Mouse (Mus musculus) gastrocnemius, postnatal 25 days (tissue): ENCODE results near the gene Col9a2. TPM values are rescaled to one million over a fixed set of nuclear protein-coding genes. Genes with fewer than 3 reads are reported as not detected.

Experiments used
- DNase-seq: peaks from one replicate; pipeline ENCODE4 v3.0.0; 2022
- long read RNA-seq, 2 experiments: library from polyadenylated mRNA; stranded (forward); transcript quantifications; one replicate each; pipeline ENCODE4 v2.0.0; 2021
- total RNA-seq, 2 experiments: library from RNA; stranded (reverse); gene quantifications; 1 replicate in 1 of 2; 2 replicates in 1 of 2; pipeline ENCODE4 v1.2.3; 2021

The Col9a2 gene
- under 1 TPM; 0.40 to 0.41 TPM for total RNA-seq
- long read RNA-seq, experiment 1, partial matches to known transcripts: 0 of 1 reads
- long read RNA-seq, experiment 1, other reads (novel, unspliced or antisense): 1 of 1 reads
- long read RNA-seq, experiment 2: 0 reads

DNA sequence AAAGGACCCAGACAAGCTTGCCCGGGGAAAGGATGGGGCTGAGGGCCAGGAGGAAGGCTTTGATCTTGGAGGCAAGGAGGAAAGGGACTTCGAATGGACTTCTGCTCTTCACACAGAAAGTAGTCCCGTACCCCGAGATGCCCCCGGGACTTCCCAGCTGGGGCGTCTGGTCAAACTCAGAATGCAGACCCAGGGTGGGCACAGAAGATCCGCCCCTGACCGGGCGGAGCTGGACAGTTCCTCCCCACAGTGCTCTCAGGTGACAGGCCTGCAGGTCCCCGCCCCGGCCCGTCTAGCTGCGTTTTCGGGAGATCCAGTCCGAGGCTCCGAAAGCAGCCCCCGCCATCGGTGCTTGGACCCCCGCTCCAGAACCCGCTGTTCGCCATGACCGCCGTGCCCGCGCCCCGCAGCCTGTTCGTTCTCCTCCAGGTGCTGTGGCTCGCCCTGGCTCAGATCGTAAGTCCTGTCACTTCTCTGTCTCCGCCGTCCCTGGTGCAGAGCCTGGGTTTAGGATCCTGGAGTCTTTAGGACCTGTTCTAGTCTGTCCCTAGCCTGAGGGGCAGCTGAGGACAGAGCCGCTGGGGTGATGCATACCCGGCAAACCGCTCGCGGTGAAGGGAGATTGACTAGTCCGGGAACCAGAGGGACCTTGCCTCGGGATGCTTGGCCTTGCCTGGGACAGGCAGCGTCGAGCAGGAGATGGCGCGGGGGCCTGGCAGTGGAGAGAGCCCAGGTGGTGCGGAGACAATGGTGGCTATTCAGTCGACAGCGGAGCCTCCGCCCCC, at the start of gene Col9a2:
Col9a2 (plus strand) TSS at position 55 of the 785 bp plus-strand sequence.
- DNase-seq: no peak

DNA sequence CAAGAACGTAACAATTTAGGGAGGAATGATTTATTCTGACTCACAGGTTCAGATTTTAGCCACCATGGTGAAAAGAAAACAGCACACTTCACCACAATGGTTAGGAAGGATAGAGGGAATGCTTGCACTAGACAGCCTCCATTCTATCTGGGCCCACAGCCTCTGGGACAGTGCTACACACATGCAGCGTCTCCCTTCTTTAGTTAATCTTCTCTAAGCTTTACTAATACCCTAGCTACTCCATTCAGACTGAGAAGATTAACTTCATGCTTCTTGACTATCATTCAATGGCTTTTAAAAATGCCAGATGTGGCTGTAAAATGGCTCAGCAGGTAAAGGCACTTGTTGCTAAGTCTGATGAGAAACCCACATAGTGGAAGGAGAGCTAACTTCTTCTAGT, 46.9 kb upstream of the Col9a2 start:
- DNase-seq: no peak

DNA sequence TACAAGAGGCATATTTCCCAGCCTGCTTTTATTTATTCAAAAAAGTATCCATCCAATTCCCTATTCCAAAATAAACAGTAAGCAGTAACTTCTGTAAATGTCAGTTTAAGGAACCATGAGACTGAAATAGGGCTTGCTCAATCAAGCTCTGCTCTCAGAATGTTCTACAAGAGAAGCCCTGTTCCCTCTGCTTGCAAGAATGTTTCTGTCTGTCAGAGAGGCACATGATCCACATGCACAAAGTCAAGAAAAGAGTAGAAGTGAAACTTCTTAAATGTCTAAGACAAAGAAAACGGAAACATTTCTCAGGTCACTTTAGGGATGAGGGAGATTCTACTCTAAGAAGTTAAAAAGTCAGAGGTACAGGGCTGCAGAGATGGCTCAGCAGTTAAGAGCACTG, 46.2 kb upstream of the Col9a2 start:
- DNase-seq: no peak

DNA sequence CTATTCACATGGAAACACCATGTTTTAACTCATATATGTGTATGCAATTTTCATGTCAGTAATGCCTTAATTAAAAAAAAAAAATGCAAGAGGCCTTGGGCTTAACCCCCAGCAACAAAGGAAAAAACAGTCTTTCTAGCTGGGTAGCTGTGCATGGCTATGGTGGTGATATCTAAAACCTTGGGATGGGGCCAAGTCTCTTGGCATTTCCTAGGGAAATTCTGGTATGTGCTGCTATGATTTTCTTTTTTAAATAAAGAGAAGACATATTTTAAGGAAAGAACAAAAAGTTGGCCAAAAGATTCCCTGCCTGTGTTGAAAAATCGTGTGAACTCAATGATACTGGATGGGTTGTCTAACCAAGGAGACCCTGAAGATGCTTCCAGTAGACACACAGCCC, 43.3 kb upstream of the Col9a2 start:
- no peak for DNase-seq

DNA sequence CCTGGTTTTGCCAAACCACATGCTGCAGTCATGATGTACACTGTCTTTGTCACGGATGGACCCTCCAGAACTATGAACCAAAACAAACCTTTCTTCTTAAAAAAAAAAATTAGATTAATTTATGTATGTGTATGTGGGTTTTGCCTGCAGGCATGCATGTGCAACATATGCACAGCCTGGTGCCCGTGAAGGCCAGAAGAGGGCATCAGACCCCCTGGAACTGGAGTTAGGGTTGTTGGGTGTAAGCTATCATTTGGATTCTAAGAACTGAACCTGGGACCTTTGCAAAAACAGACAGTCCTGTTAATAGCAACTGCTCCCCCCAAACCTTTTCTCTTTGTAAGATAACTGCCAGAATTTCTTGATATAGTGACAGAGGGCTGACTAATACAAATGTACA, 38.1 kb upstream of the Col9a2 start:
- no peak for DNase-seq

DNA sequence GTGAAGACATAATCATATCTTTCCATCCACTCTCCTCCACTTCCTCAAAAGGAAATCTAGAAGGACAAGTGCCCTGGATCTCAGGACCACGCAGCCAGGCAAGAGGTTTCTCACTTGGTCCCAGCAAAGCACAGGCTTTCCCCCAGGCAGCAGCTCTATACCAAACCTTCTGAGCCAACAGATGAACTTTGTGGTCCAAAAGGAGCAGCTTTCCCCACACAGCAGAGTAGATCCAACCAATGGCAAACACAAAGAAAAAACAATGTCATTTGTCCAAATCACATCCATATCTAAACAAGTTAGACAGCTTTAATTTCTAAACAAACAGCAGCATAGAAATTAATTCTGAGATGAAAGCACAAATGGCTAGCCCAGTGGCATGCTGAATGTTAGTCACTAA, 37.5 kb upstream of the Col9a2 start:
- DNase-seq: no peak

DNA sequence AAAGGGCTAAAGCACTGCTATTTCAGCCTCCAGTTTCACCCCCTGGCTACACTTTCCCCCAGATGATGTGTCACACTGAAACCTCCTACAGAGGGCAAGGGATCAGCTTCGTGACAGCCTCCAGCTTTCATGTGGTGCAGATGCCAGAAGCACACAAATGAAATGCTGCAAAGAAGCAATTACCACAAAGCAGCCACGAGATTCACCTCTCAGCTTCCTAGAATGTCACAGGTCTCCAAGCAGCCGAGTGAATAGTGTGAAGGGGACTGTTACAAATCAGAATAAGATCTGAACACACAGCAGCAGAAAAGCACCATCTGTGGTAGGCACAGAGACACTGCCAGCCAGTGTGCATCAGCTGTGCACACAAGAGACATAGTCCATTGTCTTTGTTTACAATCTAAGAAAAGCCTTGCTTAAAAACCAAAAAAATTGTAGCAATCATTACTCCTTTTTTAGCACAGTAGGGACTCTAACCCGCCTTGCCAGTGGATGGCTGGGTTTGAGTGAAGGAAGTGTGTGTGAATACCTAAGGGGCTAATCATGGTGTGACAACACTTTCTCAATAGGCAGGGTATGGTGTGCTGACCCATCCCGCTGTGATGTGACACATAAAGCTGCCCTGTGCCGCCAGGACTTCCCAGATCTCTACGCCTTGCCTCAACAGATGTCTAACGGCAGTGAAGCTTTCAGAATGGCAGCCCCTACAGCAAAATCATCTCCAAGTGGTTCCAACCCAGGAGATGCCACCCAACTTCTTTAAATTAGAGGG, 36.6 kb upstream of the Col9a2 start:
- no peak for DNase-seq

DNA sequence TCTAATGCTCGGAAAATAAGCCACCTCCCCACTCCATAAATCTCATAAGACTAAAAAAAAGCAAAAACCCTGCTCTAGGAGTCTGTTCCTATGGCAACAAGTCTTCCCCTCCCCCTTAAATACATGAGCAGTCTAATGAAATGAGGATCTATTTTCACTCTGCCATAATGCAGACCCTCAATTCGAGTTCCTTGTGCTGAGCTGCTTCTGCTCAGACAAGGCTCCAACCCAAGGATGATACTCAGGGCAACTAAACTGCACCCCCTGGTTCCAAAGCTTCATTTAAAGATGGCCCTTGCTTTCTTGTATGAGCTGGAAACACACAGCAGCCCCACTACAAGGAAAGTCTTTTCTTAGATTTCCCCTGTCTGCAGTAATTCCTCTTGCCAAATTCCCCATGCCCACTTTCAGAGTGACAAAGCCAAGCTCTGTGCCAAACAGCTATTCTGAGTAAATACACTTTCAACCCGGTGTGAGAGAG, 35.5 kb upstream of the Col9a2 start:
- DNase-seq: no peak

DNA sequence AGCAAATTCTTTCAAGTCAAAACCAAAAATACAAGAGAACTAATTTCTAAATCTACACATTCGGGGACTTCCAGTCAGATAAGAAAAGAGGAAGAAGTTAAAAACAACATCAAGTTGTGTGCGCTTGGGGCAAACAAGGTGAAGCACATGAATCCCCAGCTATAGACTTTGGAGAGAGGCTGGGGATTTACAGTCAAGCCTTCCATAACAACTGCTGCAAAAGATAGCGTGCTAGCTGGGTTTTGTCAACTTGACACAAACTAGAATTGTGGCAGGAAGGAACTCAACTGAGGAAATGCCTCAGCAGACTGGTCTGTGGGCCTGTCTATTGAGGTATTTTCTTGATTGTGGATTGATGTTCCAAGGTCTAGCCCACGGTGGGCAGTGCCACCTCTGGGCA, 34.5 kb upstream of the Col9a2 start:
- DNase-seq: no peak

DNA sequence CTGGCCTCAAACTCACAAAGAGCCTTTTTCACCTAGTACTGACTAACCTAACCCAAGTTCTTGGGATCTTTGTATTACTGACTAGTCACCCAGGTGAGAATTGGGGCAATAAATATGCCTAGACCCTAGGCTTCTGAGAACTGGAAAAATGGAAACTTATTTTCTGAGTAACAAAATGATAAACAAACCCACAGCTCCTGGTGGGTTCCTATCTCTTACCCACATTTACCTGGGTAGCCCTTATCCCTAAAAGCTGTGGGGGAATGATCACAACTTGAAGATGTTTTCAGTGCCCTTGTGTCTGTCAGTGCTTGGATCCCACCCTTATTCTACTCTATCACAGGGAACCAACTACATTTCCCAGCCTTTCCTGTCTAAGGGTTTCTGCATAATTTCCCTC, 32.2 kb upstream of the Col9a2 start:
- DNase-seq: no peak

DNA sequence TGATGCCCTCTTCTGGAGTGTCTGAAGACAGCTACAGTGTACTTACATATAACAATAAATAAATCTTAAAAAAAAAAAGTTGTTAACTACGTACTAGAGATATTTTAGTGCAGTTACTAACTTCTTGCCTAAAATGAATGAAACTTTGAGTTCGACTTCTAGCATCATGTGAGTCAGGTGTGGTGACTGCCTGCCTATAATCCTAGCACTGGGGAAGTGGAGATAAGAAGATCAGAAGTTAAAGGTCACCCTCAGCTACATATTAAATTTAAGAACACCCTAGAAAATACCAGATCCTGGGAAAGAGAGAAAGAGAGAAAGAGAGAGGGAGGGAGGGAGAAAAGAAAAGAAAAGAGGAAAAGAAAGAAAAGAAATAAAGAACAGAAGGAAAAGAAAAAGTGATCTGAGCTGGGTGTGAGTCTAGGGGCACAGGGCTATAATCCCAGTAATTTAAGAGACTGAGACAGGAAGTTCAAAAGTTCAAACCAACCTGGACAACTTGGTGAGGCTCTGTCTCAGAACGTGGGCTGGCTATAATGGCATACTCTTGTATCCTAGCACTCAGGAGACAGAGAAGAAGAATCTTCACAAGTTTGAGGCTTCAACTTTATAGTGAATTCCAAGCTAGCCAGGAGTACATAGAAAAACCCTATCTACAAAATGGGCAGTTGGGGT, 31.0 kb upstream of the Col9a2 start:
- DNase-seq: no peak

DNA sequence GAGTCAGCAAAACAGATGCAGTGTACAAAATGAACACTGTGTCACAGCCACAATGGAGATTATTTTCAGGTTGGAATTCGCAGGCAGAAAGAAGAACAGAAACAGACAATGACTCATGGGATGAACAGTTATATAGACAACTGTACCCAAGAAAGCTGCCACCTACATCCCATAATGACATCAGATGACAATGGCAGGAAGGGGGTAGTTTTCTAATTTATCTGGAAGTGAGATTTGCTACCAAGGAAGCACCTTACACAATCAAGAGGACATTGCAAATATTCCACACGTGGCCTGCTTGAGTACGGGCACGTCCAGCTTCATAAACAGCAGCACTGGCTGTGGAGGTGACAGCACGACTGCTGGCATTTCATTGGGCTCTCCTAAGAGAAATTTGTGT, 30.0 kb upstream of the Col9a2 start:
- no peak for DNase-seq

DNA sequence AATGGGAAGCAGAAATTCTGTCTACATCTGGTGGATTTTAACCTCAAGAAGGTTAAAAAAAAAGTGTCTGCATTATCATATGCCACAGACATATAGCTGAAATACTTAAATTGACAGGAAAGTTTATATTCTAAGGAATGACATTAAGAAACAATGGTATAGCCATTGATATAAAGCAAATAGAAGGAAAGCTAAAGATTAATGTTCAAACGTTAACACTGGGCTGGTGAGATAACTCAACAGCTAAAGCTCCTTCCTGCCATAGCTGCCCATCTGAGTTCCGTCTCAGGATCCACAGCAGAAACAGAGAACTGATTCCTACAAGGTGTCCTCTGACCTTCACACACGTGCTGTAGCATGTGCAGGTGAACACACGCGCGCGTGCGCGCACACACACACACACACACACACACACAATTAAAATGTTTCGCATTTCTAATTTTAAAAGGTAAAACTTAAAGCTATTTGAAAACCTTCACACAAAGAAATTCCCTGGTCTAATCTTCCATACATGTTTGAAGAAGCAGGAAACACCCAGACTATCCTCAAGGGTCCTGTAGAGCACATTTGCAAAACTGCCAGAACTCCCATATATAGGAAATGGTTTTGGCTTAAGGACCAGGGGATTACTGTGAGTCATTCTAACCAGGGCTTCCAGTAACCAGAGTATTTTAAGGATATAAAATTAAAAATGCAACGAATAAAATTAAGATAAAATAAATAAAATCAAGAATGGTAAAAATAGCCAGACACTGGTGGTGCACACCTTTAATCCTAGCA, 28.2 kb upstream of the Col9a2 start:
- no peak for DNase-seq

DNA sequence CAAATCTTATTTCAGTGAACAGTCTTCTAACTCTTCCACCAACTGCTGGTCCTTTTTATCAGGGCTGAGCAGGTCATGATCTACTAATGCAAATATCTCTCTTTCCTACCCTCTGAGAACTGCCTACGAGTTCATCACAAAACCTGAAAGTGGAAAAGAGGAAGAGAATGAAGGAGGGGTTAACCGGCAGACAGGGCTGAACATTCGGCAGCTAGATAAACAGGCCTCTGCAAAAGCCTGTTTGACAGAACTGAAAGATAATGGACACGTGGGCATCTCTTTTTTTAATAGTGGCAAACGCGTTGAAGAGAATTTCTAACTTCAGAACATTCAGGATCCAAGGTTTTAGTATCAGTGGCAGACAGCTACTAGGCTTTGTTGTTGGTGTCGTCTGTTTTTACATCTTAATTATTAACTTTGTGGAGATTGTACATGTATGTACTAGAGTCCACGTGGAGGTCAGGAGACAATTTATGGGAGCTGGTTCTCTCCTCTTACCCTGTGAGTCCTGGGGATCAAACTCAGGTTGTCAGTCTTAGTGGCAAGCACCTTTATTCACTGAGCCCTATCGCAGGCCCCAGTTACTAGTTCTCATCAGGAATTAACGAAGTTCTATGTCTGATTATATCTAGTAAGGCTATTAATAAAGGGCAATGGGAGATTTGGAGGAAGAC, 24.5 kb upstream of the Col9a2 start:
- no peak for DNase-seq

DNA sequence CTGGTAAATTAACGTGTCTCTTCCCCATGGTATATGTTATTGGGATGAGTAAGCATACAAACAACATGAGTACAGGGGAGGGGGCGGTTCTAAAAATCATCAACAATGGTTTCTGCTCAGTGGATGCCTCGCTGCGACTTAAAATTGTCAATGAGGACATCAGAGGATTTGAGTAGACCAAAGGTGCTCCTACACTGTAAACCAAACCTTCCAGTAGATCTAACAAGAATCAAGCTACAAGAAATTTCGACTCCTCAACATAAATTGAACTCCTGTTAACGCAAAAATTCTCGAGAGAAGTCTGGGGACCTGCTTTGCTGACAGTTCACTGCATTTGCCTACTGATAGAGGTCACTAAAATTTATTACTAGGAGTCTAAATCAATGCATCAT, 23.9 kb upstream of the Col9a2 start:
- no peak for DNase-seq

DNA sequence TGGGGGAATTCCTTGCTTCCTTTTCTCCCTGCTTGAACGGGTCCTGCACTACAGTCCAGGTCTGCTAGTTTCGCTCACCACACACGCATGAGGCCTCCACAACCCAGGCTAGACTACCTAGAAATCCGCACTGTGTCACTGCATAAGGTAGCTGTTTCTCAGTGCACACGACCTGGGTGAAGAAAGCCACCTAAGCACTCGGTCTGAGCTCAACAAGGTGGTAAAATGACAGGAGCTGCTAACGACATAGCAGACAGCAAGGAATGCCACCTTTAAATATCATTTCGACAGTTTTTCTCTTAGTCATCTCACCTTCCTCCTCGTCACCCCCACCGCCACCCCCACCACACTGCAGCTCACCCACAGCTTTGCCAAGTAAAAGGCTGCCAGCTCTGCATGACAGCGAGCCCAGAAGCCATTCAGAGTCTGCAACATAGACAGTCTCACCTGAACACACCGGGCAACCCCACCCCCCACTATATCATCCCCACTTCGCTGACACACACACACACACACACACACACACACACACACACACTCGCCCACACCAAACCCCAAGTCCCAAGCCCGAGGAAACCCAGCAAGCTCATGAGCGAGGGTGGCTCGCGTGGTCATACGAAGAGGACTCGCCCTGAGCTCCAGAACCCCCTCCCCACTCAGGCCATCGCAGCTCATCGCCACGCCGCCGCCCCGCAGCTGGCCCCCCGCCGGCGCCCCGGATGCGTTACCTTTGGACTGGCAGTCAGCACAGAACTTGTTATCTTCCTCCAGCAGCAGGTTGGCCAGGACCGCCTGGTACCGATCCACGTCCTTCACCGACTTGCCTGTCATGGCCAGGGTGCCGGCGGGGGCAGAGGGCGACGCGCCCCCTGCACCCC, 22.9 kb upstream of the Col9a2 start:
- no peak for DNase-seq

DNA sequence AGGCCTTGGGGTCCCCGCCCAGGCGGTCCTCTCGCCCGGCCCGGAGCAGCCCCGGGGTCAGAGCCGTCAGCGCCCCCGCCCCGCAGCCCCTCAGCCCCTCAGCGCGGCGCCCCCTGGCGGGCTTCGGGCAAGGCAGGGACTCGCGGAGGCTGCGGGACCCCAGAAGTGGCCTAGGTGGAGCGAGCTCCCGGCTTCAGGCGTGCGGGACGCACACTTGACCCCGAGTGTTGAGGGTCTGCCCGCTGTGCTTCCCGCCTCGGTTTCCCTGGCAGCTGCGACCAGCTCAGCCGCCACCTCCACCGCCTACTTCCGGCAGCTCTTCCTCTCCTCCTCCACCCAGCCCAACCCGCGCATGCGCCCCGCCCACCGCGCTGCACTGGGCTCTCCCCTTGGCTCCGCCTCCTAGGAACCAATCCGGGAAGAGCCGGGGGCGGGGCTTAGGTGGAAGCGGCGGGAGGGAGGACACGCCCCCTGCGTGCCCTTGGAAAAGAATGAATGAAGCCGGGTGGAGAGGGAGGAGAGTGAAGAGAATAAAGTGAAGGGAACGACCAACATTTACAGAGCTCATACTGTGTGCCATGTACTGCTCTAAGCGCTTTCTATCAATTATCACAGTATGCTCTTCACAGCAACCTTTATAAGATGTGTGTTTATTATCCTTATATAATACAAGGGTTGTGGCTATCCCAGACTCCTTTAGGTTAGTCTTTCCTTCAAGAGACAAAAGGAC, 22.1 kb upstream of the Col9a2 start, which contains the start of gene Smap2:
Smap2 (minus strand) TSS at position 320 of the 730 bp plus-strand sequence.
- DNase-seq: peak; percentile 98

DNA sequence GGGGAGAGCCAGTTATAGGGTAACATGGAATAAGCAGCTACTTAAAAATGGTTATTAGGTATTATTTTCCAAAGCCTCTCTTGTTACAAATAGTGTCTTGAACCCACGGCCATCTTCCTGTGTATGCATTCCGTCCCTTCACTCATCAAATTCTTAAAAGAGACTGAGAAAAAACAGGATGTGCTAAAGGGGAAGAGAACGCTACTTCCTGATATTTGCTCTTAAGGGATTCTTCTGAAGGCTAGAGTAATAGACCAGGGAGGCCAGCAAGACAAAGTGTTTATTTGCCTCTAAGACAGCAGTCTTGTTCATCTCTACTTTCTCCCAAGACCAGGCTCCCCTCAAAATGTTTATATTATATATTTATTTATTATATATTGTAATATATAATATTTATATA, 20.9 kb upstream of the Col9a2 start:
- DNase-seq: no peak

DNA sequence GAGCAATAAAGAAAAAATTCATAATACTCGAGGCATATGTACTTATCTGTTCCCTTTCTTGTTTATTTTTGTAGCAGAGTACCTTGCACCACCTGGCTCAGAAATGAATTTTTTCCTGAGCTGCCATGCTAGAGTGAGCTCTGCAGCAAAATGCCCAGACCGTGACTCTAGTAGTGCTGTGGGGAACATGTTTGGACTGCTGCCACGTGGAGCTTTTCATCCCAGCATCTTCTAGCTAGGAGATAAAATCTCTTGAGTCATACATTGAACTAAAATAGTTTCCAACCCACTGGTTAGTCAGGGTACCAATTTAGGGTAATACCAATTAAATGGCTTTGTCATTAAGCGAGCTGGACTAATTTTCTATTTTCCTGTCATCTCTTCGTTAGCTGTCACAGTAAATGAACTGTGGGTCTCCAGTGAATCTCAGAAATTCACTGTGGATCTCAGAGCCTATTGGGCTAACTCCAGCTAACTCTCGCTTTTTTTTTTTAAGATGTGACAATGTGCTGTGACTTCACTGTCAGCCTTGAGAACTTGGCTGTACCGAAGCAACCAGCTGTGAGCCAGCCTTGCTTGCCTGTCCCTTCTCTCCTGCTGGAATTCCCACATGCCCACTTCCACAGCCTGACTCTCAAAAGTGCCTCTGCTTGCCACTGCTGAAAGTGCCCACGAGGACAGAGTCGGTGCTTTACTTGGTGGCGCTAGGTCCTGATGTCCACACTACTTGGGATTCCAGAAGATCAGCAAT, 19.0 kb upstream of the Col9a2 start:
- no peak for DNase-seq
